Mouse (Mus musculus) cerebellum, adult 8-10 months (tissue): ENCODE results near the gene Tunar.

Experiments
- DNase-seq: peaks from one replicate; pipeline ENCODE4 v3.0.0; 2022

Gene Tunar

DNA sequence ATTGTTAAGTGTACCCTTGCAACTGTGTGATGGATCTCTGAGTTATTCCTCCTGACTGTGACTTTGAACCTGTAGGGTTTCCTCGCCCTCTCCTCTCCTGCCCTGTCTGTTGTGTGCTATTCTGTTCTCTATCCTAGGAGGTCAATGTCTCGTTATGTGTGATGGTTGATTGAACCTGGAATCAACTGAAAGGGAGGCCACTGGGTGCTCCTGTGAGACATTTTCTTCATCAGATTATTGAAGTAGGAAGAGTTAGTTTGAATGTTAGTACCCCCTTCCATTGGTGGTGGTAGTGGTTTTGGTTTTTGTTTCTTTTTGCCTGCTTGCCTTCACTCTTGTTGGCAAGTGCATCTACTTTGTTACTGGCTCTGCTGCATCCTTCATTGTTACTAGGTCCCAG, at the start of gene Tunar:
Gene Tunar, plus strand, starts transcription at position 301 of the 400 bp plus-strand sequence.
- DNase-seq, result no peak

DNA sequence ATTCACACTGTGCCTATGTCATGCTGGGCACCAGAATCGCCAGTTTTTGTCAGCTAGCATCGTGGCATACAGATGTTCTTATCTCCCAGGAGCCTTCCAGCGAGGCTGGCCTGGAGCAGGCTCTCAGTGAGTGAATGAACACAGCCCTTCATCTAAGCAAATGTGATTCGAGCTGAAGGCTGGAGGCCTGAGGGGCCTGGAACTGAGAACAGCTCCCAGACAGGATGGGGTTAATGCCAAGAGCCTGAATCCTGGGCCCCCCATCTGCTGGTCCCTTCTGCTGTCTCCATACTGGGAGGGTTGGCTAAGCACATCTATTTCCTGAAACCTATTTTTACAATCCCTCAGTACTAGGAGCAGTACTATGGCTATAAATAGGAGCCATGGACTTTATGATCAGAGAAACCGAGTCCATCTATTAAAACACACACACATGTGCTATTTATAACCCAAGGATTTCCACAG, 21.1 kb upstream of the Tunar start:
- peak; percentile 56 for DNase-seq

DNA sequence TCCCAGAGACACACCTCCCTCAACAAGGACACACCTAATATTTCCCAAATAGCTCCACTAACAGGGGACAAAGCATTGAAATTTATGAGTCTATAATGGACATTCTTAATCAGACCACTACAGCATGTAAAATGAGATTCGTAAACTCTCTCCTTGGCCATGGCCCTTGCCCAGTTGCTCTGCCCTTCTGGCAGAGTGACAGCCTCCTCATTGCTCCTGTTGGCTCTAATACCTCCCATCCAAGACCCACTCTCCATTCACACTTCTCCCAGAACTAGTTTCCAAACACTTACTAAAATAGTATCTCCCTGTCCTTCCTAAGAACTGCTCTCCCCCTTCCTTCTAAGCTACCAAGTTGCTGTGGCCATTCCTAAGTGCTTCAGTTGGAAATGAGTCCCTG, 19.3 kb upstream of the Tunar start:
- no peak for DNase-seq

DNA sequence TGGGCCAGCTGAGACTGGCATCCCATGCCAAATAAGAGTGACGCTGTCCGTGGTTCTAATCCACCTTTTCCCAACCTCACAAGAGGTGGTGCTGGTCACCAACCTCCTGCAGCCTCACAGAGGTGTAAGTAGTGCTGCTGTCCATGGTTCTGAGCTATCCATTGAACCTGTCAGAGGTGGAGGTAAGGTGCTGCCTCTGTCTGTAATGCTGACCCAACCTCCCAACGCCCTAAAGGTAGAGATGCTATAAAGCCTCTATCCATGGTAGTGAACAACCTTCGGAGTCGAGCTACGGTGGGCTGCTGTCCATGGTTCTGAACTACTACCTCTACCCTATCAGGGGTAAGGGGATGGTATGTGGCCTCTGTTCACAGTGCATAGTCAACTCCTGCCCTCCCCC, 11.5 kb upstream of the Tunar start:
- DNase-seq, result no peak

DNA sequence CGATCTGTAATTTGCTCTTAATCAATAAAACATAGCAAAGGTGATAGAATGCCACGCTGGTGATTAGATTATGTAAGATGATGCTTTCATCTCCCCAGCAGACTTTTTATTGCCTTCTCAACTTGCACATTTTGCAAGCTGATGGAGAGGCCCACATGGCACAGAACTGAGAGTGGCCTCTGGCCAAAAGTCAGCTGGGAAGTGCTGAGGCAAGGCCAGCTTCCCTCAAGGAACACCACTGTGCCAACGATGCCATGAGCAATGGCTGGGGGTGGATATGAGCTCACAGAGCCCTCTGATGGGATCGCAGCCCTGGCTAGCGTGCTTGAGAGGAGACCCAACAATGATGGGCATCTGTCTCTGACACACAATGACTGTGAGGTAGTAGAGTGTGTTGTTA, 6.6 kb upstream of the Tunar start:
- peak; percentile 76 for DNase-seq

DNA sequence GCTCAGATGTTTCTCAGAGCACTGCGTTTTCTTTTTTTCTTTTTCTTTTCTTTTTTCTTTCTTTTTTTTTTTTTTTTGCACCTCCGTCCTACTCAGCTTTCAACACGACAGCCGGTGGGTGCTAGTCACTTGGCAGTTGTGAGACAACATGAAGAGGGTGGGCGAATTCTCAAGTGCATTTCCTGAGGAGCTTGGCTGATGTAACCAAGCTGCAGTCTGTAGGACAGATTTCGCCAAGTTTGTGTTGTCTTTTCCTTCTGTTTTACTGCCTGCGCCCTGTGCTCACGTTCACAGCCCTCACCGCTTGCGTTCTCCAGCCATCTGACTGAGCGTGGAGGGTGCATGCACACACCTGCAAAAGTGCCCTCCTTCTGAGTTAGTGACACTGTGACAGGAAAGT, 5.3 kb upstream of the Tunar start:
- DNase-seq, result no peak

DNA sequence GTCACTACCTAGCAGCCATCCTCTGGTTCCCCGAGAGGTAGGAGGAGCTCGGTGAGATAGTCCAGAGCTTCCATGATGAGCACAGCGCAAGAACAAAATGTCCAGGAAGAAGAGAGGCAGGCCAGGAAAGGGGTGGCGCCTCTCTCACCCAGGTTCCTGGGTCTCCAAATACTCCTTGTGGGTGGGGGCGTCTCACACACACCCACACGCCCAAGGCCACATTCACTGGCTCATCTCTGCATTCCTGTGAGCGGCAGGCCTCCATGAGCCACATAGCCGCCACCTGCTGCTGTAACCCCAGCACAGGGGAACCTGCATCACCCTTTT, 2.4 kb downstream of the Tunar start:
- DNase-seq, result no peak

DNA sequence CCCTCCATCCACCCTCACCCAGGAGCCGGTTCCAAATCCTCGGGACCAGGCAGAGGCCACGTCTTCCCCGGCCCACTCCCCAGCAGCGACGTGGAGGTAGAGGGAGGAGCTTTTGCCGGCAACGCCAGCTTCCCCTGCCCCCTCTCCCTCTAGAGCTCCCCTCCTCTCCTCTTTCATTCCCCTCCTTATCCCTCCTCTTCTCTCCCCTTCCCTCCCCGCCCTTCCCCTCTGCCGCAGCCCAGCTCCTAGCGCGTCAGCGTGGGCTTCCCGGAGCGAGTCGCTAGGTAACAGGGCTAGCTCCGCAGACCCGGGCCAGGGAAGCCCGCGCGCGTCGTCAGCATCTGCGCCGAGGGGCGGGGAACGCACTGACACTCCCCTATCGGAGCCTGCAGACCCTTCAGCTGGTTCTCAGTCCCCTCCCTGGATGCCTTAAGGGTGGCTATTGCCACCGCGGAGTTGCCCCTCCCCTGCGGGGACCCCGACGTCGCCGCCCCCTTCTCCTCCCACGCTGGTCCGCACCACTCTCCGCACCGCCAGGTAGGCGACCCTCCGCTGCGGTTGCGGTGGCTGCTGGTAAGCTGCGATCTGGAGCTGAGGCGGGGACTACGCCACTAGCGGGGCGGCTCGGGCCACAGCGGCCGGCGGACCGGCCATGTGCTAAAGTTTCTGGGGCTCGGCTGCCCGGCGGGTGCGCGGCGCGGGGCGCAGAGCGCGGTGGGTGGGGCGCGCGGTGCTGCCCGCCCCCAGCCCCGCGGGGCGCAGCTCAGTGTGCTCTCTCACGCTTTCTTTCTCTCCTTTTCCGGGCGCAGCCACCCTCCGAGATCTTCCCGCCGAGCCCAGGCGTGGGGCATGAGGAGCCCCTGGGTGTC, 3.0 kb downstream of the Tunar start:
- DNase-seq, result peak; percentile 61

DNA sequence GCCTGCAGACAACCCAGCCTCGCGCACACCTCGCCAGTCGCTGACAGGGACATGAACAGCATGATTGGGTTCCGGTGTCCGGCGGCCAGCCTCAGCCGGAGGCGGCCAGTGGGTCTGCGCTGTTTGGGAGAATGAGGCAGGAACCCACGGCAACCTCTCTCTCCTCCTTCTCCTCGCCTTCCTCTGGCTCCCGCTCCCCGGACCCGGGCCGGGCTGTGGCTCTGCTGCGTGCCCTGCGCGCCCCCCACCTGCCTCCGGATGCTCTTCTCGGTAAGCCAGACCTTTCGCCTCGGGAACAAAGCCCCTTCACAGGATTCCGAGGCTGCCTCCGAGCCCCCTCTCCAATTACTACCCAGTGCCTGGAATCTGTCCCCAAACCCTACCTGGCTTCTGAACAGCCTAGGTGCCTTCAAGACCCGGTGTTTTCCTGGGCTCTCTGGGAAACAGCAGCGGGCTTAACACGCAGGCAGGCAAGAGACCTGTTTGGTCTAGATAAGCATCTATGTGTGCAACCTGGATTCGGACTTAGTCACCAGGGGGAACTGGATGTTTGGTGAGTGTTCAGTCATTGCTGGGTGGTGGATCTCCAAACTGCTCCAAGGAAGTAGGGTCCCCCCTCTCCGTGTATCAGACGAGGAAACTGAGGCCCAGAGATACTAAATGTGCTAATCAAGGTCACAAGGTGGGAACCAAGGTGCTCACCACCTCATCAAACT, 3.8 kb downstream of the Tunar start:
- no peak for DNase-seq

DNA sequence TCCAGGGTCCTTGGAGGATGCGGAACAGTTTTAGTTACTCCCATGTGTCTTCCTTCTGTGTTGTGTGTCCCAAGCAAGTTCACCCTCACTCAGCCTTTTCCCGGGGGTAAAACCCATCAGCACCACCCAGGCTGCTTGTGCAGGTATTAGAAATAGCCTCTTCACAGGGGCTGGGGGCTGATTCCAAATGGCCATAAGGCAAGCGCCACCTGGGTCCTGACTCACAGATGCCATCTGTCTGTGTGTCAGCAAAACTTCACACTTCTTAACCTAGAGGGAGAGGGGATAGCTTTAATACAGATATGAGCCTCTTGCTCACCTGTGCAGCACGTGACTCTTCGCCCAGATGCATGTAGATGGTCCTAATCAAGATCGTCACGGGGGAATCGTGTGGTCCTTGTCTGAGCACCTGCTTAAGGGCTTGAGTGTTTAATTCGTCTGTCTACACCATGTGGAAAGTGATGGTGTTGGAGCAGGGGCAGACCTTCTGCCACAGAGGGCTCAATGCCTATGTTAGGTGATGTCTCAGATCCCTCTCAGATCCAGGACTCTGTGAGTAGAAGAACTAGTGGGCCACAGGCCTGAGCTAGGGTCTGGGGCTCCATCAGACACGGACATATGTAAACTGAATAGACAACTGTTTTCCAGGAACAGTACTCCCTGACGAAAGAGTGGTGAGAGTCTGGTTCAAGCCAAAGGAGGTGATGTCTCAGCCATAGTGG, 4.7 kb downstream of the Tunar start:
- DNase-seq, result peak; percentile 67

DNA sequence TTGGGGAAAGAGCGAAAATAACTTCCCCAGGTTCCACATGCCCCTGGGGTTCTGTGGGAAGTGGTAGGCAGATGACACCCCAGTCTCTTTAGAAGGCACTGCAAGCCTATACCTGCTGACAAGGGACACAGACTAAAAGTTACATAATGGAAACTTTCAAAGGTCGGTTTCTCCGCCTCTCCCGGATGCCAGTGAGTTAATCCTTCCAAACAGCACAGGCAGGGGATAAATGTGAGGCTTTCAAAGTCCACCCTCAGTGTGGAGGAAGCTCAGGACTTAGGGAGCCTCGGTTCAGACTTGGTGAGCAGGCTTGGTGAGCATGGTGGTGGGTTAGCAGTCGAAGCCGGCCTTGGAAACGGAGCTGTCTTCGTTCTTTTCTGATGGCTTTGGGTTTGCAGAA, 7.9 kb downstream of the Tunar start:
- peak; percentile 20 for DNase-seq

DNA sequence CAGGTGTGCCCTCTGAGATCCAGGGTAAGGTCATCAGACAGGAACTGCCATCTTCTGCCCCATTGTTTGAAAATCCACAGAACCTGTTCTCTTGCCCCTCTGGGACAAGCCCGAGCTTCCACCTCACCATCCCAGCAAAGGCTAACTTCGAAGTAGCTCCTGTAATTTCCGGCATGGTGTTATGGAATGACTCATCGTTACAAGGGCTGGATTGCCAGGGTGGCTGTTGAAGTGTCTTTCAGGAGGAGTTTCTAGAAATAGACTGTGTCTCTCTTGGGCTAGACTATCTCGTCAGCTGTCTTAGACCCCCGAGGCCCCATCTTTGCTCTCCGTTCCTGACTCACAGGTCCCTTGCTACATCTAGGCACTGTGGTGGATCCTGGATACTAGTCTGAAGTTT, 10.8 kb downstream of the Tunar start:
- no peak for DNase-seq

DNA sequence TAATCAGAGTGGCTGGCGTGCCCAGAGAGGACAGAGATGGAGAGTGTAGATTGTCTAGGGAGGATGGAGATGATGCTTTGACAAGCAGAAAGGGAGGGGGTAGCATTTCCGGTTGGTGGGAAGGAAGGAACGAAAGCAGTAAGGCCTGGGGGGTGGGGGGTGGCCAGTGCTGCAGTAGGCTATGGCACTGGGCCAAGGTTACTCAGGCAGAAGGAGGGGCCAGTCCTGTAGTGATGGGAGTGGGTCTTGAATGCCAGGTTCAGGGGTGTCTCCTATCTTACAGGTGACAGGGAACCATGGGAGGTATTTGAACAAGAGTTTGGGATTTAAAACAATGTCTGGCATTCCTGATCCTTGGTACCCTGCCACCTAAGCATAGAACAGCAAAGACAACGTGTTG, 13.2 kb downstream of the Tunar start:
- DNase-seq, result no peak

DNA sequence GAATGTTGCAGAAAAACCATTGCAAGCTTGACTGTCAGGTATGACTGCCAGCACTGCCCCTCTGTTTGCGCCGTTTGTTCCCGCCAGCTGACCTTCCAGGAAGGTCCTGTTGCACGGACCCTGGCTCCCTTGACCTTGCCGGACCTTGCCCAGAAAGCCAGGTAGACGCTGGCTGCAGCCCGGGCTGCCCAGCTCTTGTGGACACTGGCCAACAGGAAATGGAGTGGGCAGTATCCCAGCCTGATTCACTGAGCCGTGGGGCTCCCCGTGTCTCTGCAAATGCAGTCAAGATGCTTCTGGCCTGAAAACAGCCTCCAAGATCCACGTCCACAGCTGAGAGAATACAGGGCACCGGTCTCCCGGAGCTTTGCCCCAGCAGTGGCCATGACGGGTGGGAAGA, 13.6 kb downstream of the Tunar start:
- DNase-seq, result peak; percentile 89

DNA sequence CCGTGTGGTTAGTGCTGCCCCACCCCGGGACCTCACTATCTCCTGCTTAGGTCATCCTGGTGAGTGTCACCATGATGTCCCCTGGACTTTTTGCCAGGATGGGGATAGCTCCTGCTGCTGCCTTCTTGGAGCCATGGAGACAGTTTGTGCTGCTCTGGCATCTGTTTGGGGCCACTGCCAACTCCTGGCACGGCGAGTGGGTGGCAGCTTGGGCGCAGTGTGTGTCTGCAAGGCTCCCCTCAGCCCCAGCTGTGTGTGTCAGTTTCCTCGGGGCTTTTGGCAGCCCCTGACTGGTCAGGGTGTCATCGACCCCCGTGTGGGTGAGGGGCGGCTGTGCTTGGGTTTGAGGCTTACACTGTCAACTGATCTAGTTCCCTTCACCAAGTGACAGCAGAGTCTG, 20.6 kb downstream of the Tunar start:
- peak; percentile 73 for DNase-seq

DNA sequence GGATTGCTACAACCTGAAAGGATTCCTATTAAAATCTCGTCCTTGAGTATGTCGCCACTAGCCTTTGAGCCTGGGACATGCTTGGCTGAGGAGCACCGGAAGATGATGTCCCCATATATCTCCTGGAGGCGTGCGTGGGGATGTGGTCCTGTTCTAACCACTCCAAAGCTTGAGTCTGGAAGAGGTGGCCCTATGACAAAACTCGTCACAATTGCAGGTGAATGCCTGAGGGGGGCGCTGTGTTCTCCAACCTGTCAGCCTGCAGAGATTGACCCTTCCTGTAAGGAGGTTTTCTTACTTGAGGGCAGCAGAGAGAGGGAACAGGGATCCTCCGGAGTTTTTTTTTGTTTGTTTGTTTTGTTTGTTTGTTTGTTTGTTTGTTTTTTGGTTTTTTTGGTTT, 21.1 kb downstream of the Tunar start:
- no peak for DNase-seq

DNA sequence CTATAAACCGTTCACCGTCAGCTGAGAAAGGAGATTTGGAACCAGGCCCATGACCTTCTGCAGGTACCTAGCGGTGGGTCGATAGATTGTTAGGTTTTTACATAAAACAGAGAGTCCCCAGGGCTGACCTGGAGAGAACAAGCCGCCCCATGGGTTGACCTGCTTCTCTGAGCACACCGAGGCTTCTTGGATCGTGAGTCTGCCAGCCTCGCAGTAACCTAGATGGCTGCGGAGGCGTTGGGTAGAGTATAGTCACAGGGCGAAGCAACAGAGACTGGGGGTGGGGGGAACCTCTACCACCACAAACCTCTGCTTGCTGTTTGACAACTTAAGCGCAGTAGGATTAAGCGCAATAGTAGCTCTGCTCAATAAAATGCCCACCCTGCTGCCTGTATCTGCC, 23.1 kb downstream of the Tunar start:
- DNase-seq, result no peak

DNA sequence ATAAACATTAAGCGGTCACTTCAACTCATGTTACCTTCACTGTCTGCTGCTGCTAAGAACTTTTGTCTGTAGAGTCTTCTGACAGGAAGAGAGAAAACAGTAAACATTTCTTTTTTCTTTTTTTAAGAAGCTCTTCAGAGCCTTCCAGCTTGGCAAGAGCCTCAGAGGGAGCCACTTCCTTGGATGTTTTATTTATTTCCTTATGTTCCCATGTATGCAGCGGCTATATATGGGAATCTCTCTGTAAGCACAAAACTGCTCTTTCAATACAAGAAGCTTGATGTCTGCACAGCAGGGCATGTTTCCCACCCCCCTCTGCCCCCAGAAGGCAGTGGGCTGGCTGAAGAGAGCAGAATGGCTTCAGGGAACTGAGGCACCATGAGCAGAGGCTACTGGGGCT, 30.0 kb downstream of the Tunar start:
- DNase-seq, result no peak

DNA sequence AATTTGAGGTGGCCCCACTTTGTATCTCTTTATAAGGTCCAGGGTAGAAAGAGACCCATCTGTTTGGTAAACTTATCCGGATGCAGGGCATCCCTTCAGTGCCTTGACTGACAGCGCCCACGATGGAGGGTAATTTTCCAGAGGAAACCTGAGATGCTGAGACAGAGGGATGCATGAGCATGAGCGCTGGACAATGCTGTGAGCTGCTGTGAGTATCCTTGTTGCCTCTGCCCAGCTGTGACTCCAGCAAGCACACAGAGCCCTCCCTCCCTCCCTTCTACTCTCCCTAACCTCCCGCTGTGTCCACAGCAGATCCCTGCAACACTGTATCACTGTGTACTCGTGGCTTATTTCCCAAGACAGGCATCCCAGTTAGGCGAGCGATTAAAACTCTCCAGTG, 40.9 kb downstream of the Tunar start:
- no peak for DNase-seq

DNA sequence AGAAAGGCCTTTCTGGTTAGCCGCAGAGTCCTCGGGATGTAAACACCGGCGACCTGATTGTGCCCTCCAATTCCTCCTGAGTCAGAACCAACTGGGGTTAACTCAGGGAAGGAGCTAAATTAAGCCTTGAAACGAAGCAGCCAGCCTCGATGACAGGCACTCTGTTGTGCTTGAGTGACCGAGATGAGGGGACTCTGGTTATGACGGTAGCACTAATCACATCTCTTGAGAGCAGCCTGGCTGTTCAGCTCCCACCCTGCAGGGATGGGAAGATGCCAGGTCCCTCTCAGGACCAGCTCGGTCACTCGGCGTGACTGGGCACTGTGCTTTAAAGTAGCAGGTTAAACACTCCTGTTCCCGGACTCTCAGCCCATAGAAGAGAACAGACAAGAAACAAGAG, 43.3 kb downstream of the Tunar start:
- no peak for DNase-seq

DNA sequence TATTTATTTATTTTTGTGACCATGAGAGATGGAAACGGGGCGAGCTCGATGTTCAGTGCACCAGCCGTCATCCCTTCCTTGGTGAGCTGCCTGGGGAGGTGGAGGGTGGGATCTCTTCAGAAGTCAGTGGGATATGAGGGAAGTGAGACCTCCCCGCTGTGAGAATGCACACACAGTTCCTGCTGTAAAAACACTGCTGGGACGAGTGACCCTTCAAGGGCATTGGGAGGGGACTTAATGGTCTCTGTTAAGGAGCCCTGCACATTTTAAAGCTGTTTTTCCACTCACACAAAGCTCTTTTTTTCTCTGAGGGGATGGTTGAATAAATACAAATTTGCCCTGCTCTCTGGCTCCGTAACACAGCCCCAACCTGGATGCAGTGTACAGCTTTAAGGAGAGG, 49.1 kb downstream of the Tunar start:
- DNase-seq, result no peak

DNA sequence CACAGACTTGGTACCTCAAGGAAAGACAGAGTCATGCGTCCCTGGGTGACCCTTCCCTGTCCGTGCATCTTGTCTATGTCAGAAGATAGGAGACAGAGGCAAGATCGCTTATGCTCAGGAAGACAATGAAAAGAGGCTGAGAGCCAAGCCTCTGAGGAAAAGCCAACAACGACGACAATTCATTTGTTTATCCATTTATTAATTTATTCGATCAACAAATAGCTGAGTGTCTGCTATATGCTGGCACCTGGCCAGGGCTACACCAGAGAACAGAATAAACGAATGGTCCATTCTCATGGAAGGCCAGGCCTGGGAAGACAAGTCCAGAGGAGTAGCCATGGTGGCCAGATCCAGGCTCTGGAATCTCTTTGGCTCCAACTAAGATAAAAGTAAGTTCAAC, 61.0 kb downstream of the Tunar start:
- DNase-seq, result no peak

DNA sequence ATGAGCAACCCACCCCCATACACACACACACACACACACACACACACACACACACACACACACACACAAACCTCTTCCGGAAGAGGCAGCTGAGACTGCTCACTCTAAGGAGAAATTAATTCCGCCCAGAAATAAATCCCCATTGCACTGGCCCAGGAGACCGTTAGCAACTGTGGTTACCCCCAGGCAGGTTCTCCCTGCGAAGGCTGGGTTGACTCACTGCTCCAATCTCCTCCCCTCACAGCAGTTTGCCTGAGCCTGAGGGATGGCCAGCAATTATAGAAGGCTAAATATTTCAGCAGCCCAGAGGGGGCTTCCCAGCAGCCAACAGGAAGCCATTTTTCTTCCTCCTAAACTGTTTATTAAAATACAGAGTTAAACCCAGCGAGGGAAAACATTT, 64.5 kb downstream of the Tunar start:
- DNase-seq, result no peak

DNA sequence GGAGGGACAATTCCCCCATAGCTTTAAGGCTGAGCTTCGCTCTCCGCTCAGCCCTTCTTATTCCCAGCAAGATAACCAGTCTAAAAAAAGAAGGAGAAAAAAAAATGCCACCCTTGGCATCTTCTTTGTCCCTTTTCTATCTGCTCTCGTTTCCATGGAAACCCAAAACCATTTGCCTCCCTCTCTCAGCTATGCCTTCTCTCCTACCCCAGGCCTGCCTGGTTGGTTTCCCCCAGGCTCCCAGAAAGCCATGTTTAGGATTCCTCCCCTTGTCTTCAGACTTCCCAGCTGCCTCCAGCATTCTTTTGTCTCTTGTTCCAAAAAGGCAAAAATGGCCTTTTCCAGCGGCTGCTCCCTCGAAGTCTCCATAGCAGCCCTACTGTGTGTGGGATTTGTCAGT, 70.1 kb downstream of the Tunar start:
- DNase-seq, result no peak
